Mouse (Mus musculus) heart, adult 2 months (tissue): ENCODE data around the gene Evi5. TPM values are rescaled to one million over a fixed set of nuclear protein-coding genes. Genes with fewer than 3 reads are reported as not detected.

Experiments
- DNase-seq, 2 experiments: peaks; one replicate each; pipeline ENCODE4 v3.0.0; 2021
- H3K27ac ChIP-seq: fragments of 200-600 bp; 2 replicates; pipeline ENCODE4 v1.8.1; 2022
- H3K27me3 ChIP-seq: fragments of 200-500 bp; 2 replicates; pipeline ENCODE4 v1.6.1; 2012; ENCODE audit warnings: mild to moderate bottlenecking, low read length, inconsistent platforms, mixed read lengths; ENCODE audit not compliant: control insufficient read depth, insufficient read depth
- H3K36me3 ChIP-seq: fragments of 200-500 bp; 2 replicates; pipeline ENCODE4 v1.6.1; 2012; ENCODE audit warnings: low read length, inconsistent platforms; ENCODE audit not compliant: control insufficient read depth, insufficient read depth
- H3K4me1 ChIP-seq: fragments of 200-500 bp; 2 replicates; pipeline ENCODE4 v1.6.1; 2011; ENCODE audit warnings: low read length; ENCODE audit not compliant: control insufficient read depth, insufficient read depth
- H3K4me3 ChIP-seq: fragments of 200-600 bp; 2 replicates; pipeline ENCODE4 v1.8.1; 2022
- H3K79me2 ChIP-seq: fragments of 200-500 bp; replicated peaks from 2 replicates; pipeline ENCODE4 v1.6.1; 2012; ENCODE audit warnings: mild to moderate bottlenecking, inconsistent platforms, low read length, moderate library complexity, mixed read lengths; ENCODE audit not compliant: control insufficient read depth, insufficient read depth
- H3K9ac ChIP-seq: fragments of 200-500 bp; 2 replicates; pipeline ENCODE4 v1.6.1; 2012; ENCODE audit warnings: low read depth, mild to moderate bottlenecking, control low read depth, inconsistent platforms, low read length, mixed read lengths
- CTCF ChIP-seq: fragments of 200-600 bp; IDR thresholded peaks from 2 replicates; pipeline ENCODE4 v1.8.1; 2022; ENCODE audit warnings: antibody characterized with exemption, mild to moderate bottlenecking, moderate library complexity
- EP300 ChIP-seq: fragments of 200-500 bp; IDR thresholded peaks from 2 replicates; pipeline ENCODE4 v1.6.1; 2011; ENCODE audit warnings: low read depth, low read length, control low read depth; ENCODE audit not compliant: insufficient read depth
- POLR2A ChIP-seq: fragments of 200-500 bp; IDR thresholded peaks from 2 replicates; pipeline ENCODE4 v1.6.1; 2011; ENCODE audit warnings: mild to moderate bottlenecking, low read depth, low read length, control low read depth; ENCODE audit not compliant: insufficient read depth
- WGBS: fragments of 180-500 bp; shearing (Covaris S2); methylation state at CpG from one replicate; pipeline ENCODE4 v1.1.7; 2018; 5-methylcytosine and 5-hydroxymethylcytosine counted together
- intact Hi-C: fragments of 180-260 bp; cut with DNase I; formaldehyde crosslinking; loops from one replicate; pipeline ENCODE4 v1.15.1; 2025
- polyA plus RNA-seq: library from polyadenylated mRNA; depleted of rRNA; stranded (reverse); fragments of >200 nt; gene quantifications from 2 replicates; pipeline ENCODE4 v1.2.3, GENCODE M21; 2012
- total RNA-seq, 2 experiments: library from RNA; stranded (reverse); gene quantifications; 2 replicates each; pipeline ENCODE4 v1.2.3; 2021

Gene Evi5
- total and polyA plus RNA-seq, 3 experiments: 7.4 to 21.7 (median 20.5) TPM

DNA sequence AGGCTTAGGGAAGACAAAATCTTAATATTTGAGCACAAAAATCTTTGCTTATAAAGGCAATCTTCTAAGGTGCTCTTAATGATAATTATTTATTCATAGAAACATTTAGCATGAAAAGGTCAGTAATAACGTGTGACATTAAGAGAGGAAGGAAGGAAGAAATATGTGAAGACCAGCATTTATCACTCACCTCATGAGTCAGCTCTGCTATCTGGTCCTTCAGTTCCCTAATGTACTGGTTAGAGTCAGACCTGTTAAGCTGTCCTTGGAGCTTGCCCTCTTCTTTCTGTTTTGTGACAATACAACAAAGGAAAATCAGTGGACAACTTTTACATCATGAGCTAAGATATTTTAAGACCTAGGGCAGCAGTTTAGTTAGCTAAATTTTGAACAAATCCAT lies 110.4 kb downstream of the Evi5 start:
- no peaks in the 10 kb centered on the region for H3K27me3 ChIP-seq
- no peak overlapping the region for H3K9ac ChIP-seq
- H3K4me1 ChIP-seq: no peaks in the 10 kb centered on the region
- WGBS: 58% methylated on average over 1 of the region's 1 CpGs
- no peaks in the 10 kb centered on the region for H3K36me3 ChIP-seq
- H3K4me3 ChIP-seq: no peak overlapping the region
- TF ChIP-seq POLR2A: no peak
- no peak for TF ChIP-seq EP300
- no peak for TF ChIP-seq CTCF
- no peak for DNase-seq
- H3K27ac ChIP-seq: no peak overlapping the region
- intact Hi-C loops: no loop called here
- no peaks in the 10 kb centered on the region for H3K79me2 ChIP-seq

DNA sequence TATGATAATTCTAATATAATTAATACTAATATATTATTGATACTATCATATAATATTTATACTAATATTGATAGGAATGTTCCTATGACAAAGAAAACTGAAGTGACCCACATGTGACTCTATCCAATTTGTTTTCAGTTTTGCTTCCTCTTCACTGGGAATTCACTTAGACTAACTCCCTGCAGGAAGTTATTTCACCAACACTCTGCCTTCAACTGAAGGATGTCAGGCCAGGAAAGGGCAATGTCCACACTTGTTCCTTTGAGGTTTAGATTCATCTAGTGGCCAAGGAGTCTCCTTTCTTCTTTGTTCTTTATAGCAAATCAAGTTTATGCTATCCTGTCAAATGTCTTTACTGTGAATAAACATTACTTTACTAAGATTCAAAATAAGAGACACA lies 111.2 kb downstream of the Evi5 start:
- intact Hi-C loops: no loop called here
- no peaks in the 10 kb centered on the region for H3K79me2 ChIP-seq
- no peak for TF ChIP-seq POLR2A
- no peak for TF ChIP-seq CTCF
- no peak for TF ChIP-seq EP300
- no peaks in the 10 kb centered on the region for H3K27me3 ChIP-seq
- no peak overlapping the region for H3K4me3 ChIP-seq
- no peaks in the 10 kb centered on the region for H3K36me3 ChIP-seq
- H3K27ac ChIP-seq: no peak overlapping the region
- no peak for DNase-seq
- H3K9ac ChIP-seq: no peak overlapping the region
- H3K4me1 ChIP-seq: no peaks in the 10 kb centered on the region

GRCm38 (mm10) chr5:107759121-107759520 lies 115.8 kb downstream of the Evi5 start:
- WGBS: 61% methylated on average over 5 of the region's 5 CpGs
- DNase-seq: no peak
- no peak overlapping the region for H3K9ac ChIP-seq
- no peaks in the 10 kb centered on the region for H3K79me2 ChIP-seq
- TF ChIP-seq CTCF: no peak
- TF ChIP-seq POLR2A: no peak
- no peak for TF ChIP-seq EP300
- intact Hi-C loops: no loop called here
- no peaks in the 10 kb centered on the region for H3K4me1 ChIP-seq
- H3K4me3 ChIP-seq: no peak overlapping the region
- H3K27ac ChIP-seq: no peak overlapping the region
- no peaks in the 10 kb centered on the region for H3K36me3 ChIP-seq
- H3K27me3 ChIP-seq: no peaks in the 10 kb centered on the region

- Histone ChIP-seq H3K36me3 (no peaks in the 10 kb centered on the region), H3K4me1 (no peaks in the 10 kb centered on the region), H3K27ac (no peak overlapping the region), H3K27me3 (no peaks in the 10 kb centered on the region), H3K79me2 (no peaks in the 10 kb centered on the region), H3K9ac (no peak overlapping the region), H3K4me3 (no peak overlapping the region)
- intact Hi-C loops: no loop called here
- TF ChIP-seq POLR2A: no peak
- TF ChIP-seq EP300: no peak
- no peak for TF ChIP-seq CTCF
- WGBS: 75% methylated on average over 2 of the region's 2 CpGs
- DNase-seq: no peak
Measured at GRCm38 (mm10) chr5:107756072-107756471, 118.8 kb downstream of the Evi5 start.

DNA sequence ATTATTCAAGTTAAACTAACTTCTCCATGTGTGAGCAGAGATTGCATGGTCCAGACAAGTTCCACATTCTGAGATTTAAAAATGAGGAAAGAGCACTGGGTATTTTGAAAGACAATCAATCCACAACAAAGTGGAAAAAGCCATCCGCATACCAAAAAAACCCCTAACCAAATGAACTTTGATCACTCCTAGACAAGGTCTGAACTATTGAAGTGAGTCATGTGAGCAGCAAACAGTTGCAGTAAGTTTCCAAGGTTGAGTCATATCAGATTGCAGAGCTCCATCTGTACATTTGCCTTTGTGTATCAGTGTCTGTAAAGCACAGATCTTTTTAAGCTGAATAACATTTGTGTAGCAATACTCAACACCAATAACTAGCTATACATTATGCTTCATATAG lies 120.2 kb downstream of the Evi5 start:
- TF ChIP-seq CTCF (no peak), EP300 (no peak), POLR2A (no peak)
- DNase-seq: no peak
- Histone ChIP-seq H3K4me1 (no peaks in the 10 kb centered on the region; the same call in 1 of the 2 replicates), H3K79me2 (no peaks in the 10 kb centered on the region), H3K9ac (no peak overlapping the region), H3K4me3 (no peak overlapping the region), H3K27me3 (no peaks in the 10 kb centered on the region), H3K36me3 (peaks cover 4% of the 10 kb centered on the region), H3K27ac (no peak overlapping the region)
- intact Hi-C loops: no loop called here
- WGBS: 97% methylated on average over 1 of the region's 1 CpGs

- WGBS: 98% methylated on average over 7 of the region's 7 CpGs
- no peaks in the 10 kb centered on the region; the same call in 1 of the 2 replicates for H3K4me1 ChIP-seq
- H3K27ac ChIP-seq: no peak overlapping the region
- H3K4me3 ChIP-seq: no peak overlapping the region
- no peaks in the 10 kb centered on the region for H3K27me3 ChIP-seq
- TF ChIP-seq CTCF (no peak), EP300 (no peak), POLR2A (no peak)
- H3K79me2 ChIP-seq: no peaks in the 10 kb centered on the region
- intact Hi-C loops: no loop called here
- no peak for DNase-seq
- no peak overlapping the region for H3K9ac ChIP-seq
- peaks cover 6% of the 10 kb centered on the region for H3K36me3 ChIP-seq
Measured at GRCm38 (mm10) chr5:107753656-107754055, 121.3 kb downstream of the Evi5 start.
